Mouse (Mus musculus) liver, adult 2 months (tissue): ENCODE data around the gene Prm1.

Experiments used
- CTCF ChIP-seq: fragments of 200-500 bp; IDR thresholded peaks from 2 replicates; pipeline ENCODE4 v1.5.1; 2011; ENCODE audit warnings: low read depth, low read length, control low read depth
- POLR2A ChIP-seq: fragments of 200-500 bp; IDR thresholded peaks from 2 replicates; pipeline ENCODE4 v1.6.1; 2011; ENCODE audit warnings: low read length, control low read depth; ENCODE audit not compliant: insufficient read depth; ENCODE audit errors: extremely low read depth

DNA sequence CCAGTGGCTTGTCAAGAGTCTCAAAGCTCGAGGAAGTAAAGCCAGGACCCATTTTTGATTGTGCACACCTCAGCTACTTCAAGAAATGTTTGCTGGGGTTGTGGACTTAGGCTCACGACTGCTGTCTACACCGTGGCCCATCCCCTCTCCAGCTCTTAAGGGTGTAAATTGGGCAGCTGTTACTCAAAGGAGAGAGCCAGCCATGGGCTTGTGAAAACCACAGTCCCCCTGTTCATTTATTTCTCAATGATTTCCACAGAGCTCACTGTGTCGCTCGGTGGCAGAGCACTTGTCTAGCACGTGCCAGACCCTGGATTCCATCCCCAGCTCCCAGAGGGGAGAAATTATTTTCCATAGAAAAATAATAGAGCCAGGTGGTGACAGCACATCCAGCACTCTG is 49.5 kb downstream of the Prm1 start:
- no peak for TF ChIP-seq CTCF
- TF ChIP-seq POLR2A, result no peak
